Mouse (Mus musculus) heart, embryonic 14.5 days (tissue): ENCODE measurements around the gene Nck1. TPM values are rescaled to one million over a fixed set of nuclear protein-coding genes. Genes with fewer than 3 reads are reported as not detected.

Experiments
- ATAC-seq: fragments of 200-750 bp; cut with Nextera tagmentation; 2 replicates; pipeline ENCODE4 v1.8.0; 2017; ENCODE audit warnings: low read depth, moderate TSS enrichment; ENCODE audit not compliant: insufficient number of reproducible peaks, insufficient read depth, low FRiP score
- H3K27ac ChIP-seq, 2 experiments: fragments of 200-500 bp in 1 of 2; fragments of 300-500 bp in 1 of 2; sonication (generic) in 1 of 2; replicated peaks in 1 of 2; 2 replicates each; pipeline ENCODE4 v1.5.1; 2012 to 2014; ENCODE audit warnings: low read depth in 2 of 2, low read length in 2 of 2, control low read depth in 1 of 2, mild to moderate bottlenecking in 1 of 2, mixed read lengths in 1 of 2; ENCODE audit not compliant: control insufficient read depth in 1 of 2, insufficient read depth in 1 of 2
- H3K27me3 ChIP-seq: fragments of 300-500 bp; sonication (generic); 2 replicates; pipeline ENCODE4 v1.6.1; 2014; ENCODE audit warnings: mild to moderate bottlenecking, low read length, control low read depth; ENCODE audit not compliant: control insufficient read depth, insufficient read depth
- H3K36me3 ChIP-seq: fragments of 300-500 bp; sonication (generic); 2 replicates; pipeline ENCODE4 v1.6.1; 2014; ENCODE audit warnings: mild to moderate bottlenecking, control low read depth, low read length, mixed read lengths; ENCODE audit not compliant: control insufficient read depth, insufficient read depth
- H3K4me1 ChIP-seq, 2 experiments: fragments of 200-500 bp in 1 of 2; fragments of 300-500 bp in 1 of 2; sonication (generic) in 1 of 2; 2 replicates each; pipeline ENCODE4 v1.6.1; 2012 to 2014; ENCODE audit warnings: low read length in 2 of 2, control low read depth in 1 of 2, mixed read lengths in 1 of 2; ENCODE audit not compliant: control insufficient read depth in 2 of 2, insufficient read depth in 2 of 2
- H3K4me2 ChIP-seq: fragments of 300-500 bp; sonication (generic); 2 replicates; pipeline ENCODE4 v1.6.1; 2014; ENCODE audit warnings: mild to moderate bottlenecking, low read length
- H3K4me3 ChIP-seq, 2 experiments: fragments of 200-500 bp in 1 of 2; fragments of 300-500 bp in 1 of 2; sonication (generic) in 1 of 2; 2 replicates each; pipeline ENCODE4 v1.5.1; 2012 to 2014; ENCODE audit warnings: low read length in 2 of 2, mild to moderate bottlenecking in 2 of 2, control low read depth in 1 of 2, low read depth in 1 of 2, moderate library complexity in 1 of 2; ENCODE audit not compliant: control insufficient read depth in 1 of 2, insufficient read depth in 1 of 2
- H3K9ac ChIP-seq: fragments of 300-500 bp; sonication (generic); 2 replicates; pipeline ENCODE4 v1.6.1; 2014; ENCODE audit warnings: mild to moderate bottlenecking, low read length
- H3K9me3 ChIP-seq: fragments of 300-500 bp; sonication (generic); 2 replicates; pipeline ENCODE4 v1.6.1; 2016; ENCODE audit warnings: low read length, control low read depth; ENCODE audit not compliant: control insufficient read depth
- WGBS: fragments of 180-500 bp; shearing (Covaris S2); extraction: QIAGEN DNeasy Blood & Tissue Kit; methylation state at CpG from one replicate; pipeline ENCODE4 v1.1.7; 2014; 5-methylcytosine and 5-hydroxymethylcytosine counted together
- polyA plus RNA-seq: library from polyadenylated mRNA; unstranded; fragments of >200 nt; fragmentation: Nextera tagmentation; extraction: Ambion mirVana; gene quantifications from 2 replicates; pipeline ENCODE4 v1.2.1, GENCODE M21; 2014

Nck1 gene
- polyA plus RNA-seq, 1 experiment from 2014 or later: 61.7 TPM

GRCm38 (mm10) chr9:100532847-100533505, 13.0 kb downstream of the Nck1 start:
- H3K4me3 ChIP-seq: no peak overlapping the region
- H3K36me3 ChIP-seq: no peaks in the 10 kb centered on the region
- ATAC-seq: no peak
- peaks cover 0 to 16% of the 10 kb centered on the region in 2 experiments; a peak in 2 of 4 replicates for H3K4me1 ChIP-seq
- WGBS: 61% methylated on average over 3 of the region's 3 CpGs
- no peak overlapping the region for H3K27ac ChIP-seq
- no peaks in the 10 kb centered on the region for H3K27me3 ChIP-seq
- H3K9me3 ChIP-seq: peaks cover 9% of the 10 kb centered on the region
- no peak overlapping the region for H3K4me2 ChIP-seq
- H3K9ac ChIP-seq: no peak overlapping the region

- Histone ChIP-seq H3K36me3 (no peaks in the 10 kb centered on the region), H3K27me3 (no peaks in the 10 kb centered on the region), H3K4me1 (peaks cover 0 to 14% of the 10 kb centered on the region in 2 experiments; a peak in 2 of 4 replicates), H3K9me3 (peaks cover 9% of the 10 kb centered on the region), H3K27ac (no peak overlapping the region), H3K9ac (no peak overlapping the region), H3K4me2 (no peak overlapping the region), H3K4me3 (no peak overlapping the region)
- 60% methylated on average over 1 of the region's 1 CpGs for WGBS
- no peak for ATAC-seq
Measured at GRCm38 (mm10) chr9:100531296-100531695, 14.6 kb downstream of the Nck1 start.

GRCm38 (mm10) chr9:100525225-100525624, 20.7 kb downstream of the Nck1 start:
- ATAC-seq: no peak
- Histone ChIP-seq H3K9ac (no peak overlapping the region), H3K36me3 (no peaks in the 10 kb centered on the region), H3K27ac (no peak overlapping the region), H3K27me3 (no peaks in the 10 kb centered on the region), H3K9me3 (peaks cover 9% of the 10 kb centered on the region), H3K4me3 (no peak overlapping the region), H3K4me2 (no peak overlapping the region), H3K4me1 (peaks cover 0 to 4% of the 10 kb centered on the region in 2 experiments; a peak in 1 of 4 replicates)
- 82% methylated on average over 2 of the region's 2 CpGs for WGBS

GRCm38 (mm10) chr9:100522029-100522428, 23.9 kb downstream of the Nck1 start:
- Histone ChIP-seq H3K27me3 (no peaks in the 10 kb centered on the region), H3K27ac (no peak overlapping the region), H3K9me3 (no peaks in the 10 kb centered on the region), H3K4me2 (no peak overlapping the region), H3K4me3 (no peak overlapping the region), H3K36me3 (no peaks in the 10 kb centered on the region), H3K9ac (no peak overlapping the region), H3K4me1 (peaks cover 0 to 4% of the 10 kb centered on the region in 2 experiments; a peak in 1 of 4 replicates)
- ATAC-seq: no peak
- 60% methylated on average over 2 of the region's 2 CpGs for WGBS

GRCm38 (mm10) chr9:100520586-100520985, 25.3 kb downstream of the Nck1 start:
- Histone ChIP-seq H3K9me3 (no peaks in the 10 kb centered on the region), H3K27me3 (no peaks in the 10 kb centered on the region), H3K9ac (no peak overlapping the region), H3K4me3 (no peak overlapping the region), H3K4me1 (peaks cover 0 to 4% of the 10 kb centered on the region in 2 experiments; a peak in 1 of 4 replicates), H3K36me3 (no peaks in the 10 kb centered on the region), H3K4me2 (no peak overlapping the region), H3K27ac (no peak overlapping the region)
- no peak for ATAC-seq
- 5% methylated on average over 2 of the region's 2 CpGs for WGBS

DNA sequence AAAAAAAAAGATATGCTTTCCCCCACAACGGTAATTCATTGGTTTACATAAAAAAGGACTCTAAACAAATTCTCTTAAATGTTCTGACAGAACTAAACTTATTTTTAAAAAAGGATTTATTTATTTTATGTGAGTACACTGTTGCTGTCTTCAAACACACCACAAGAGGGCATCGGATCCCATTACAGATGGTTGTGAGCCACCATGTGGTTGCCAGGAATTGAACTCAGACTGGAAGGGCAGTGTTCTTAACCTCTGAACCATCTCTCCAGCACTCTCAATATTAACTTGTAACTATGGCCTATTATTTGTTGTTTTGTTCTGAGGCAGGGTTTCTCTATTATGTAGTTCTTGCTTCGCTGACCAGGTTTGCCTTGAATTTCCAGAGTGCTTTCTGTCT, 25.9 kb downstream of the Nck1 start:
- WGBS: 97% methylated on average over 3 of the region's 3 CpGs
- no peak overlapping the region for H3K4me2 ChIP-seq
- H3K27me3 ChIP-seq: no peaks in the 10 kb centered on the region
- peaks cover 0 to 4% of the 10 kb centered on the region in 2 experiments; a peak in 1 of 4 replicates for H3K4me1 ChIP-seq
- no peak overlapping the region for H3K27ac ChIP-seq
- H3K9me3 ChIP-seq: no peaks in the 10 kb centered on the region
- H3K4me3 ChIP-seq: no peak overlapping the region
- H3K36me3 ChIP-seq: no peaks in the 10 kb centered on the region
- no peak for ATAC-seq
- no peak overlapping the region for H3K9ac ChIP-seq

- Histone ChIP-seq H3K27me3 (no peaks in the 10 kb centered on the region), H3K4me3 (no peak overlapping the region), H3K27ac (peak overlapping the region in 1 of 2 experiments; percentile 6; a peak in 2 of 4 replicates), H3K9ac (no peak overlapping the region), H3K36me3 (no peaks in the 10 kb centered on the region), H3K9me3 (no peaks in the 10 kb centered on the region), H3K4me2 (no peak overlapping the region), H3K4me1 (peaks cover 0 to 1% of the 10 kb centered on the region in 2 experiments; a peak in 2 of 4 replicates)
- 74% methylated on average over 2 of the region's 2 CpGs for WGBS
- ATAC-seq: no peak
Measured at GRCm38 (mm10) chr9:100507581-100507980, 38.4 kb downstream of the Nck1 start.
